Mouse (Mus musculus): ENCODE measurements around the gene Surf1. TPM values are rescaled to one million over a fixed set of nuclear protein-coding genes. Genes with fewer than 3 reads are reported as not detected.
A peak's percentile ranks its signal among the peaks of the same experiment; 100 is the strongest.

Surf1 gene
- total RNA-seq, 2 experiments from 2014 or later, result 96.6 to 97.2 TPM

DNA sequence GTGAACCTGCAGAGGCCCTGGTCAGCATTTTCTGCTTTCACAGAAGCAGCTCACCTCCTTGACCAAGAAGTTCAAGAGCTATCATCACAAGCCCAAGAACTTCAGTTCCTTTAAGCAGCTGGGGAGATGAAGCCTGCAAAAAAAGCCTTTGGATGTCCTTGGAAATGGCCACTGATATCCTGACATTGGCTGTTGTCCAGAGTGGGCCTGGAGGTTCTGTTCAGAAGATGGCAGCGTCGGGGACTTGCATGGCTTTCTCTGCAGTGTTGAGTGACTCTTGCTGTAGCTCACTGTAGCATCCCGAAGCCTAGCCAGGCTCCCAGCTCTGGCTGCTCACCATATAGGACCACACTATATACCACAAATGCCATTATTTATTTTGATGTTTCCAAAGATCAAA, 3.4 kb upstream of the Surf1 start:
- intact Hi-C loops (cut with DNase I), result loop anchor here (10.0 kb wide), 1 partner anchor 105 kb away; the partner anchor contains the start of gene Slc2a6
- Histone ChIP-seq H3K27ac (no peak overlapping the region), H3K4me3 (no peak overlapping the region)
- DNase-seq (ENCODE audit: extremely low spot score in 1 of 2, low spot score in 2 of 2), result no peak
- no peak for TF ChIP-seq CTCF (IDR thresholded peaks at IDR 0.05)

DNA sequence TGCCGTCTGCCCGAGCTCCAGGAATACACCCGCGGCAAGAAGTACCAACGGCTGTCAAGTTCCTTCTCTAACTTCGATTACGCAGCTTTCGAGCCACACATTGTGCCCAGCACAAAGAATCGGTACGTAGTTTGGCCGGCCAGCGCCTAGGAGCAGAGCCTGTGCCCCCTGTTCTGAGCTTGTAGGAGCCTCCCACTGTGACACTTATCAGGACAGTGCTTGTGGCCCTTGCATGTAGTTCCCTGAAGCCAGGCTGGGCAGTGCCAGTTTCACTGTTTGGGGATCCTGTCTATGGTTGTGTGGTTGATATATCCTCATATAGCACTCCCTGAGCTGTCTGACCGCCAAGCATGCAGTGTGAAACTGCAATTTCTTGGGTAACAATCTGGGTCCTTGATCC, 408 bp upstream of the Surf1 start:
- H3K27ac ChIP-seq, result peak overlapping the region; percentile 91
- intact Hi-C loops (cut with DNase I), result loop anchor here (2.0 to 10.0 kb wide), 2 partner anchors 16 to 108 kb away; partner anchors contain the start of genes Slc2a6 and Surf4

DNA sequence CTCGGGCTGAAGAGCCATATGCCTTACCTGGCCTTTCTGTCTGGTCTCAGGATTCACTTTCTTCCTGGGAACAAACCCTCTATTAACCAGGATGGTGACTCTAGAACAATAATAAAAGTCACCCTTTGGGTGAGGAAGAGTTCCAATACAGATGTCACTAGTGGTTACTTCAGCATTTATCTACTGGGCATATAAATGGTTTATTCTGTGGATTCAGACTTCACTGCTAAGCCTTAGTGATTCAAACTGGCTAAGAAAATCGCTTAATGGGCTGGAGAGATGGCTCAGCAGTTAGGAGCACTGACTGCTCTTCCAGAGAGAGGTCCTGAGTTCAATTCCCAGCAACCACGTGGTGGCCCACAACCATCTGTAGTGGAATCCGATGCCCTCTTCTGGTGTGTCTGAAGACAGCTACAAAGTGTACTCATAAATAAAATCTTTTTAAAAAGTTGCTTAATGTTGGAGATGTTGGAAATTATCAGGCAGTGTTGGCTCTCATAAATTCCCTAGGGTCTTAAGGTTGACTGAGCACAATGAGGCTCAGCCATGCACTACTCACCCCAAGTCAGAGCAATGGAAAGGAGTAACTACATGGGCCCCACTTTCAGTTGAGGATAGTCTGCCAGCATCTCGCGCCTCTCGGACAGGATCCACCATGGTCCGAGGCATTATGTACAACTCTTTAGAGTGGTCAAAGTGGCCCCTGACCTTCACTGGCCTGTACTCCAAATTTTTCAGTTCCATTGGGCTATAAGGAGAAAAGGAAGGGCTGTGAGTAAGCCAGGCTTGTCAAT, 2.0 kb downstream of the Surf1 start:
- no peak overlapping the region for H3K4me3 ChIP-seq
- no peak; the same call in 1 of the 2 replicates for TF ChIP-seq CTCF (IDR thresholded peaks at IDR 0.05)
- H3K27ac ChIP-seq, result no peak overlapping the region
- DNase-seq (ENCODE audit: extremely low spot score in 1 of 2, low spot score in 2 of 2), result no peak
- intact Hi-C loops (cut with DNase I), result loop anchor here (10.0 kb wide), 1 partner anchor 110 kb away; the partner anchor contains the start of gene Slc2a6

More for the DNA sequence above, 408 bp upstream of the Surf1 start:
- DNase-seq (ENCODE audit: extremely low spot score in 1 of 2, low spot score in 2 of 2), result no peak
- H3K4me3 ChIP-seq, result peak overlapping the region; percentile 87
- no peak for TF ChIP-seq CTCF (IDR thresholded peaks at IDR 0.05)

DNA sequence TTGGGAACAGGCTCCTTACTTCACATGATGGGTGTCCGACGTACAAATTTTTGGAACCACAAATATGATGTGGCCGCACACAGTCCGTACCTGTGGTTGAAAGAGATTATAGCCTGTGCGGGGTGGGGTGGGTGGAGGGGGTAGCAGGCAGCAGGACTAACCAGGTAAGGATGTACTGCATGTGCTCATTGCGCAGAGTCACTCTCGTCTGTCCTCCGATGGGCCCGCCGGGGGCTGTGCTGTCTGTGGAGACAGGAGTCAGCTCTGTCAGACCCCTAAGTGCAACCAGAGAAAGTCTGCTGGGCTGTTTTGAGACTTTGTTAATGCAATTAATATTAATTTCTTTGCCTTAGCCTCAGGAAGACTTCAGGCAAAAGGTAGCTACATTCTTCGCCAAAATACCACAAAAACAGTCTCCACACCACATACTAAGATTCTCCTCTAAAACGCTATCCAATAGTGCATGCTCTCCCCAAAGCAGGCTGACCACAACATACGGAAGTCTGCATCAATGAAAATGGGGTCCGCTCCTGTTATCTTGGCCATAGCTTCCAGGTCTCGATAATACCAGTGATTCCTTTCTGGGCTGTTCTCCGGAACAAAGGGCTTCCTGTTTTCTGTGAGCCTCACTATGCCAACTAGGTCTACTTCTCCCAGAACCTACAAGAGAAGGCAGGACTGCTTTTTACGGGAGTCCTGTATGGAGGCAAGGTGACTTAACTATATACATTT, 2.7 kb downstream of the Surf1 start:
- H3K4me3 ChIP-seq, result no peak overlapping the region
- no peak overlapping the region for H3K27ac ChIP-seq
- TF ChIP-seq CTCF (IDR thresholded peaks at IDR 0.05), result no peak
- intact Hi-C loops (cut with DNase I), result loop anchor here (10.0 kb wide), 1 partner anchor 111 kb away; the partner anchor contains the start of gene Slc2a6
- peak in 1 of 2 experiments; percentile 6 for DNase-seq (ENCODE audit: extremely low spot score in 1 of 2, low spot score in 2 of 2)

DNA sequence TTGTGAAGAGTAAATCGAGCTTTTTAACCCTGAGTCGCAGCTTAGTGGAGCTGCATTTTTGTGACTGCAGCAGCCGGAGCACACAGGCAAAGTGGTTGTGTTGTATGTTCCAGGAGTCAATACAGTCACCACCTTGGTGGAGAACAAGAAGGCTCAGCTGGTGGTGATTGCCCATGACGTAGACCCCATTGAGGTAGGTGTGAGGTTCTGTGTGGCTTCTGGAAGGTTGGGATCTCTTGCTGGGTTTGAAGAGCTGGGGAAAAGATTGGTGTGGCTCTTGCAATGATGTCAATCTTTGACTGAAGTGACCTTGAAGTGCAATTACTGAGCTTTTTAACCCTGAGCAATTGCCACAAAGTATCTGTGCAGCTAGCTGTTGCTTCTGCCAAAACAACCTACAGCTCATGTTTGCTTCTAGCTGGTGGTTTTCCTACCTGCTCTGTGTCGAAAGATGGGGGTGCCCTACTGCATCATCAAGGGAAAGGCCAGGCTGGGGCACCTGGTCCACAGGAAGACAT, 4.0 kb downstream of the Surf1 start:
- intact Hi-C loops (cut with DNase I), result loop anchor here (10.0 kb wide), 1 partner anchor 112 kb away; the partner anchor contains the start of gene Slc2a6

DNA sequence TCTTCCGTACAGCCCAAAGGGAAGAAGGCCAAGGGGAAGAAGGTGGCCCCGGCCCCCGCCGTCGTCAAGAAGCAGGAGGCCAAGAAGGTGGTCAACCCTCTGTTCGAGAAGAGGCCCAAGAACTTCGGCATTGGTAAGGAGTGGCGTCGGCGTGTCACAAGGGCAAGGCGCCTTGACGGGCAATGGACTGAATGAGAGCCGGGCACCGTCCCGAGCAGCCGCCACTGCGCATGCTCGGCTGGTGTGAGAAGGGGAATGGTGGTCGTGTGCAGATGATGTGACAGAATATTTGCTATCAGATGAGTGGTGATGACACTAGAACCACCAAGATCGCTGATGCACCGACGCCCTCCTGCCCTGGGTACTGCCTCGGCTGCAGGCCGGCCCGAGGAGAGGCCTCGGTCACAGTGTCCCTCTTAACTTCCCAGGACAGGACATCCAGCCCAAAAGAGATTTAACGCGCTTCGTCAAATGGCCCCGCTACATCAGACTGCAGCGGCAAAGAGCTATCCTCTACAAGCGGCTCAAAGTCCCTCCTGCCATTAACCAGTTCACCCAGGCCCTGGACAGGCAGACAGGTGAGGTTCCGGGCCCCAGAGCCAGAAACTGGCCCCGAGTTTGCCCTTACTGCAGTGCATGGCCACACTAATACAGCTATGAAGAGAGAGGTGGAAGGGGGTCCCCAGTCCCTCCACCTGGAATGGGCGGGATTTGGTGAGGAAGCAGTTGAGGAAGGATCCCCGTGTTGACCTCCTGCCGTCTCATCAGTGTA, 5.2 kb downstream of the Surf1 start:
- intact Hi-C loops (cut with DNase I), result loop anchor here (1.0 to 10.0 kb wide), 2 partner anchors 22 to 114 kb away; partner anchors contain the start of genes Slc2a6 and Surf4
- Histone ChIP-seq H3K4me3 (peak overlapping the region; percentile 93), H3K27ac (peak overlapping the region; percentile 89)
- no peak for TF ChIP-seq CTCF (IDR thresholded peaks at IDR 0.05)
- DNase-seq (ENCODE audit: extremely low spot score in 1 of 2, low spot score in 2 of 2), result peak; percentile 58 to 59

More for the DNA sequence above, 4.0 kb downstream of the Surf1 start:
- peak in 1 of 2 experiments; percentile 7 for DNase-seq (ENCODE audit: extremely low spot score in 1 of 2, low spot score in 2 of 2)
- H3K27ac ChIP-seq, result no peak overlapping the region
- peak overlapping the region; percentile 93 for H3K4me3 ChIP-seq
- TF ChIP-seq CTCF (IDR thresholded peaks at IDR 0.05), result no peak

DNA sequence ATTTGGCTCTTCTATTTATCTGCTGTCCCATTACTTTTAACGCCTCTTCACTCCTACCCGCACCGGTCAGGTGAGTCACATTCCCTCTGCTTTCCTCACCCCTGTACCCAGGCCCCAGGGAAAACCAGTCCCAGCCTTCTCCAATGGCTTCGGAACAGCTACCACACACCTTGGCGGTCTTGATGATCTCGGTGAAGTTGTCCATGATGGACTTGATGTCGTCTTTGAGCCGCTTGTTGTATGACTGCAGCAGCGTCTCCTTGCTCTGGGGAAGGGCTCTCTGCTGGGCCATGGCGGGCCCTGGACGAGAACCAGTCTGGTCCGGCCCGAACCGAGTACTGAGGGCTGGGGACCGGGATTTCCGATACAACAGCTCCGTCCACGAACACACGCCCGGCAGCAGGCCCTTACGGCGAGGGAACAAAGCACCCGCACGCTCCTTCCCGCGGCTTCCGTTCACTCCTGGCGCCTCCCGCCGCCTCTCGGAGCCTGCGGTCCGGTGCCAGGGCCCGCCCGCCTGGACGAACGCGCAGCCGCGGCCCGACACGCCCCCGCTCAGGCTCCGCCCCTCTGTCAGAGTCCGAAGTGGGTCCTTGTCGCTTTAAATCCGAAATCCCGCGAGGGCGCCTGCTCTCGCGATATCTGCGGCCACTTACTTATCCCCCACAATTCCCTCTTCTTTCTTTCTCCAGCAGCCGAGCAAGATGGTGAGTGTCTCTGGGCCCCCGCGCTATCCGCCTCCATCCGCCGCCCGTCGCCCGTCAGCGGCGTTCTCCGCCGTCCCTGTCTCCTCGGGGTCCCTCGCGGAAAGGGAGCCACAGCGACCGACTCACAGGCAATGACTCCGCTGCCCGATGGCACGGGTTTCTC, 6.0 kb downstream of the Surf1 start, which contains the start of the genes Med22 and Rpl7a:
Gene Med22, minus strand, starts transcription at position 554 of the 870 bp plus-strand sequence.
Gene Rpl7a, plus strand, starts transcription at position 641 of the 870 bp plus-strand sequence.
- intact Hi-C loops (cut with DNase I), result loop anchor here (1.0 to 10.0 kb wide), 2 partner anchors 23 to 114 kb away; partner anchors contain the start of genes Slc2a6 and Surf4
- Histone ChIP-seq H3K27ac (peak within 1 kb of the TSS; percentile 89), H3K4me3 (peak within 1 kb of the TSS; percentile 93)
- DNase-seq (ENCODE audit: extremely low spot score in 1 of 2, low spot score in 2 of 2), result peak; percentile 100
- TF ChIP-seq CTCF (IDR thresholded peaks at IDR 0.05), result no peak

DNA sequence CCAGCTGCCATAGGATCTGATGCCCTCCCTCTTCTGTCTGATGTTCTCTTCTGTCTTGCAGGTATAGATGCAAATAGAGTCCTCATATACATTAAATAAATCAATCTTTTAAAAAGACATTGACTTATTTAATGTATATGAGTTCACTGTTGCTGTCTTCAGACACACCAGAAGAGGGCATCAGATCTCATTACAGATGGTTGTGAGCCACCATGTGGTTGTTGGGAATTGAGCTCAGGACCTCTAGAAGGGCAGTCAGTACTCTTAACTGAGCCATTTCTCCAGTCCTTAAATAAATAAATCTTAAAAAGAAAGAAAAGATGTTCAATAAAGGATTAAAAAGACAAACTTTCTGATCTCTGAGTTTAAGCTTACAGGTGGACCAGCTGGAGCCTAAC, 6.9 kb downstream of the Surf1 start:
- TF ChIP-seq CTCF (IDR thresholded peaks at IDR 0.05), result peak; percentile 38
- H3K27ac ChIP-seq, result 0 out of 2 replicates have a peak overlapping the region, but pooled peaks have one; percentile 80
- H3K4me3 ChIP-seq, result peak overlapping the region; percentile 93
- intact Hi-C loops (cut with DNase I), result loop anchor here (10.0 kb wide), 1 partner anchor 535 kb away; the partner anchor contains the start of gene Brd3os
- no peak for DNase-seq (ENCODE audit: extremely low spot score in 1 of 2, low spot score in 2 of 2)

DNA sequence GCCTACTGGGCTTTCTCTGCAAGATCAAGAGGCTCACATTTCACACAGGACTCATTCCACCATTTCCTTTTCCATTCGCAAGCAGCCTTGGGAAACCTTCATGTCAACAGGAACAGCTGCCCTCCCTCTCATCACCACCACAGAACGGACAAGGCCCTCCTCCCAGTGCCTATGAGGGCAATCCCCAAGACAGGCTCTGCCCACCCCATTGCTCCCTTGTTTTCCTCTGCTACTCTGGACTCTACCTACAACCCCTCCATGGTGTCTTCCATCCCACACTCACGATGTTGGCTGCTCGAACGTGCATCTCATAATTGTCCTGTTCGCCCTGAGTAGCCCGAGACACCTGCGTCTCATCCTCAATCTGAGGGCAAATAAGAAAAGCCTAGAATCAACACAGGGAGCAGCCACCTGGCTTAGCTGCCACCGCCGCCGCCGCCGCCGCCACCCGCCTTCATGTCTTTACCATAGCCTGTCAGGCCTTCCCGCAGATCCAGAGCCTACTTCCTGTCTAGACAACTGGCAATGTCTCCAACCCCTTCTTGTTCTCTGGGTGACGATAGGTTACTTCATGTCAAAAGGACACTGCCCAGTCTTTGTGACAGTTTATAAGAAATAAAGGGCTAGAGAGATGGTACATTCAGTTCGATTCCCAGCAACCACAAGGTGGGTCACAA, 7.5 kb downstream of the Surf1 start:
- no peak overlapping the region for H3K4me3 ChIP-seq
- intact Hi-C loops (cut with DNase I), result loop anchor here (10.0 kb wide), 1 partner anchor 536 kb away; the partner anchor contains the start of gene Brd3os
- no peak for TF ChIP-seq CTCF (IDR thresholded peaks at IDR 0.05)
- peak in 1 of 2 experiments; percentile 10 for DNase-seq (ENCODE audit: extremely low spot score in 1 of 2, low spot score in 2 of 2)
- no peak overlapping the region for H3K27ac ChIP-seq

Data from left cerebral cortex, adult 2 months (tissue).